Mouse (Mus musculus) hindbrain, embryonic 16.5 days (tissue): ENCODE measurements at regions not wholly inside any gene's neighbourhood (a gene's known extent, or its start where the extent isn't known, plus 50 kb on each side); places are given as distances from the start of the nearest gene placed in this dataset.
A peak's percentile ranks its signal among the peaks of the same experiment; 100 is the strongest.
"Not testable (repeated sequence)": the region's sequence is repeated elsewhere in the genome, so short reads cannot be mapped to it uniquely, and the experiment has no call there.

Source experiments
- ATAC-seq: fragments of 200-750 bp; cut with Nextera tagmentation; 2 replicates; pipeline ENCODE4 v1.8.0; 2017; ENCODE audit warnings: moderate TSS enrichment, moderate library complexity
- H3K27ac ChIP-seq: fragments of 300-500 bp; sonication (generic); 2 replicates; pipeline ENCODE4 v1.5.1; 2014; ENCODE audit warnings: low read depth, mild to moderate bottlenecking, control low read depth, low read length, moderate library complexity
- H3K27me3 ChIP-seq: fragments of 300-500 bp; sonication (generic); replicated peaks from 2 replicates; pipeline ENCODE4 v1.6.1; 2014; ENCODE audit warnings: low read length; ENCODE audit not compliant: control insufficient read depth, insufficient read depth
- H3K36me3 ChIP-seq: fragments of 300-500 bp; sonication (generic); 2 replicates; pipeline ENCODE4 v1.6.1; 2014; ENCODE audit warnings: mild to moderate bottlenecking, low read length, moderate library complexity, mixed read lengths; ENCODE audit not compliant: control insufficient read depth, insufficient read depth
- H3K4me1 ChIP-seq: fragments of 300-500 bp; sonication (generic); 2 replicates; pipeline ENCODE4 v1.6.1; 2014; ENCODE audit warnings: low read depth, low read length; ENCODE audit not compliant: control insufficient read depth, insufficient read depth
- H3K4me2 ChIP-seq: fragments of 300-500 bp; sonication (generic); 2 replicates; pipeline ENCODE4 v1.6.1; 2014; ENCODE audit warnings: mild to moderate bottlenecking, low read length, control low read depth, moderate library complexity
- H3K4me3 ChIP-seq: fragments of 300-500 bp; sonication (generic); 2 replicates; pipeline ENCODE4 v1.5.1; 2014; ENCODE audit warnings: mild to moderate bottlenecking, low read length, control low read depth, moderate library complexity
- H3K9ac ChIP-seq: fragments of 300-500 bp; sonication (generic); 2 replicates; pipeline ENCODE4 v1.6.1; 2014; ENCODE audit warnings: low read depth, mild to moderate bottlenecking, control low read depth, low read length, moderate library complexity
- H3K9me3 ChIP-seq: fragments of 300-500 bp; sonication (generic); 2 replicates; pipeline ENCODE4 v1.6.1; 2014; ENCODE audit warnings: mild to moderate bottlenecking, low read length, moderate library complexity; ENCODE audit not compliant: control insufficient read depth
- WGBS: fragments of 180-500 bp; shearing (Covaris S2); extraction: QIAGEN DNeasy Blood & Tissue Kit; methylation state at CpG from one replicate; pipeline ENCODE4 v1.1.7; 2014; 5-methylcytosine and 5-hydroxymethylcytosine counted together

DNA sequence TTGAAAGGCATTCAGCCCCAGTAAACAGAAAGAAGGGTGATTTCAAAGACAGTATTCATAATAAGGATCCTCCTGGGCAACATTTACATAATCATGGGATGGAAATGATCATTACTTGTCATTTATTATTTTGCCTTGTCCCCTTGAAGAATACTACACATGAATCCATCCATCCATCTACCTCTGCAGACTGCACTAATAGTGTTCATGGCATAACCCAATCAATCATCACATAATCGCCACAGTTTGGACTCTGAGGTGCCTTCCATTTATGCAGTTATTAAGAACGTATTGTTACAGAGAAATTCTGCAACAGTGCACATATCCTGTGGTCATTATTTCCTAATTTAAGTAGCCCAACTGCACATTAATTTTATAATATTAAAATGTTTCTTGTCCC, 1172.0 kb upstream of the Edil3 start:
- Histone ChIP-seq H3K27ac (no peak overlapping the region), H3K4me1 (no peaks in the 10 kb centered on the region), H3K36me3 (no peaks in the 10 kb centered on the region), H3K9ac (no peak overlapping the region), H3K4me2 (no peak overlapping the region), H3K27me3 (no peaks in the 10 kb centered on the region), H3K9me3 (no peaks in the 10 kb centered on the region), H3K4me3 (no peak overlapping the region)
- peak; percentile 60; the same call in 1 of the 2 replicates for ATAC-seq
- WGBS, result 60% methylated on average over 2 of the region's 2 CpGs

DNA sequence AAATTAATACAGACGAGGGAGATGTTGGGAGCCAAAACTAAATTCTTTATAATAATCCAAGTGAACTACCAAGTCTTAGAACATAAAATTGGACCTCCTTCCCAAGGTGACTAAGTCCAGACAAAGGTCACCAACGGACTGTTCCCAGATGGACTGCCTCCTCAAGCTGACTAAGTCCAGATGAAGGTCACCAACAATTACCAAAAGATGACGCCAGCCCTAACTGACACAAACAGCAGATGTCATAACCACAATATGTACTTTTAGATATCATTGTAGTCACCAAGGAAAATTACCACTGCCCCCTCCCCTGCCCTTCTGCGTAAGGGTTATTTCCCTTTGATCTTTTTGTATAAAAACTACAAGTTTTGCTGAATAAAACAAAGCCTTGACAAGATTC, 1148.8 kb upstream of the Edil3 start:
- not testable (repeated sequence) for H3K4me2 ChIP-seq, ATAC-seq, H3K27ac ChIP-seq, H3K36me3 ChIP-seq, H3K4me1 ChIP-seq, H3K9ac ChIP-seq, H3K4me3 ChIP-seq, H3K27me3 ChIP-seq, H3K9me3 ChIP-seq
- 94% methylated on average over 4 of the region's 4 CpGs for WGBS

DNA sequence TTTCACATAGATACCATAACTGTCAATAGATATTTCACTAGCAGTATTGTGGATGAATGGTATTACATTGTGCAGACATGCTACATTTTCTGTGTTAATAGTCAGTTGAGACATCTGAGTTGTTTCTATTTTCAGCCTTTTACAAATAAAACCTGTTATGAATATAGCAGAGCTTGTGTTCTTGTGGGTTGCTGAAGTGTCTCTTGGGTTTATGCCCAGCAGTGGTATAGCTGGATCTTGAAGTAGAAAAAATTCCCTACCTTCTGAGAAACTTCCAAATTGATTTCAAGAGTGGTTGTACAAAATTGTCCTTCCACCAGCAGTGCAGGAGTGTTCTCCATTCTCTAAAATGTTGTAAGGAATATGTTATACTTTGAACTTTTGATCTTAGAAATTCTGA, 1142.4 kb upstream of the Edil3 start:
- H3K36me3 ChIP-seq, result no peaks in the 10 kb centered on the region
- H3K4me1 ChIP-seq, result no peaks in the 10 kb centered on the region
- H3K27ac ChIP-seq, result no peak overlapping the region
- H3K9me3 ChIP-seq, result no peaks in the 10 kb centered on the region
- no peak overlapping the region for H3K4me3 ChIP-seq
- H3K9ac ChIP-seq, result no peak overlapping the region
- H3K27me3 ChIP-seq, result no peaks in the 10 kb centered on the region
- ATAC-seq, result no peak
- H3K4me2 ChIP-seq, result no peak overlapping the region
